Mouse (Mus musculus) neural tube, postnatal 0 days (tissue): ENCODE results near the gene Plekhg4. TPM values are rescaled to one million over a fixed set of nuclear protein-coding genes. Genes with fewer than 3 reads are reported as not detected.

ENCODE experiments used
- polyA plus RNA-seq: library from polyadenylated mRNA; unstranded; fragments of >200 nt; fragmentation: Nextera tagmentation; extraction: Ambion mirVana; gene quantifications from 2 replicates; pipeline ENCODE4 v1.2.1, GENCODE M21; 2015

Plekhg4 gene
- polyA plus RNA-seq: 1.3 and 2.0 TPM in 2 replicates

DNA sequence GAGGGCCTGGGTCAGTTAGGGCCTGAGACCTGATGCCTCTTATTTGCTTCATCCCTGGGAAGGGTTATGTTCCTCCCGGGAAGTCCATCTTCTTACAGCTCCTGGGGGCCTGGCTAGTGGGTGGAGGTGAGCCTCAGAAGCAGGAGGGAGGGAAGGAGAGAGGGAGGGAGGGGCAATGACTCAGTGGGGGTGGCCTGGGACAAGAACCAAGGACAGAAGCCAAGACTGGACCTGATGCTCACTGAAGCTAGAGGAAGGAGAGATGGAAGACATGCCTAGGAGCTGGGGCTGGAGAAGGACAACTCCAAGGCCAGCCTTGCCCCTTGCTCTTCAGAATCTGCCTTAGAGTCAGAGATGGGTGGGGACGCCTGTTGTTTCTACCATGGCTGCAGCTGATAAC lies at the start of gene Plekhg4:
Gene Plekhg4 (plus strand): TSS at position 243 of the 400 bp plus-strand sequence.

DNA sequence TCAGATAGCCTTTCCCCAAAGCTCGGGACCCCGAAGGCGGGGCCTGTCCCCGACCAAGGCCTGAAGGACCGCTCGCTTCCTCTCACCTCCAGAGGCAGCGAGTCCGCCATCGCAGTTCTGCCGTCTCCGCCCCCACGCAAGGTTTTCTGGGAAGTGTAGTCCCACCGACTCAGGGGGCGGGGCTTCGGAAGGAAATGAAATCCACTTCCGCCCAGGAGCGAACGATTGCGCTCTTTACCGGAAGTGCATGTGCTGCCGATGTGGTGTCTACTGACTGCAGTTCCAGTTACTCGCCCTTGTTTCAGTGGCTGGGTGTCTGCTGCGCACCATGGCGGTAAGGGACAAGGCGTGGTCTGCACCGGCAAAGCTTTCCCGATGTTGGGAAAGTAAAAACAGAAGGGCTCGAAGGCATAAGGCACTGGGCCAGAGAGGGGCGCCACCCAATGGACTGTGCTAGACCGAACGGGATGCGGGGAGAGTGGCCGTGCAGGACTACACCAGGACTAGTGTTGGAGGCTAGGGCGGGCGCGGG lies 46.9 kb upstream of the Plekhg4 start, which contains the start of the genes Lrrc29 and Tmem208:
Gene Lrrc29 (minus strand): TSS at position 138 of the 532 bp plus-strand sequence.
Gene Tmem208 (plus strand): TSS at position 214 of the 532 bp plus-strand sequence.

DNA sequence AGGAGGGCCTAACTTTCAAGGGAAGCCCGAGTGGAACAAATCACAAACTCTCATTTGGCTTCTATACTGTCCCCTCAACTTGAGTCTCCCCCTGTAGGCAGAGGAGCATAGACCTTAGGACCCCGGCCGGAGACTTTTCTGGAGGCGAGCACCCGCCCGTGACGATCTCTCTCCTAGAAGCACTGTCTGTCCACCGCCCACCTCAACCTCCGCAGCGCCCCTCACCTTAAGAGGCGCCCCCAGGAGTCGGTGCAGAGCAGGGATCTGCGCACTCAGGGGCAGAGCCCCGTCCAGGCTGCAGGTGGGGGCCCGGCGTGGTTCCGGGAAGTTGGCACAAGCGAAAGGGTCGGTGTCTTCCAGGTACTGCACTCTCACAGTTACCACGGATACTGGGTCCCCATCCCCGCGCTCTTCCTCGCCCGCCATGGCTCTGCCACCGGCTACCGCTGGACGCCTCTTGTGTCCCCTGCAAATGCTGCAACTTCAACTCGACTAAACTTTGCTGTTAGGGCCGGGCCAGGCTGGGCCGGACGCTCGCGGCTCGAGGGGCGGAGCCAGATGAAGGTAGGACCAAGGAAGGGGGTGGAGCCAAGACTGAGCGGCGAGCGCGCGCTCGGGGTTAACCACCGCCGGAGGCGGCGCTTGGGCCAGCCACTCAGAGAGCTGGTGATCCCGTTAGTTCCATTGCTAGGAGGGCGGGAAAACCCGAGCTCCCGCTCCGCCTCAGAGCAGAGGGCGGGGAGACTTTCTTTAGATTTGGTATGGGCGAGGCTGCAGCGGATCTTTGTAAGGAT lies 25.4 kb upstream of the Plekhg4 start, which contains the start of gene Fhod1:
Gene Fhod1 (minus strand): TSS at position 526 of the 794 bp plus-strand sequence.

DNA sequence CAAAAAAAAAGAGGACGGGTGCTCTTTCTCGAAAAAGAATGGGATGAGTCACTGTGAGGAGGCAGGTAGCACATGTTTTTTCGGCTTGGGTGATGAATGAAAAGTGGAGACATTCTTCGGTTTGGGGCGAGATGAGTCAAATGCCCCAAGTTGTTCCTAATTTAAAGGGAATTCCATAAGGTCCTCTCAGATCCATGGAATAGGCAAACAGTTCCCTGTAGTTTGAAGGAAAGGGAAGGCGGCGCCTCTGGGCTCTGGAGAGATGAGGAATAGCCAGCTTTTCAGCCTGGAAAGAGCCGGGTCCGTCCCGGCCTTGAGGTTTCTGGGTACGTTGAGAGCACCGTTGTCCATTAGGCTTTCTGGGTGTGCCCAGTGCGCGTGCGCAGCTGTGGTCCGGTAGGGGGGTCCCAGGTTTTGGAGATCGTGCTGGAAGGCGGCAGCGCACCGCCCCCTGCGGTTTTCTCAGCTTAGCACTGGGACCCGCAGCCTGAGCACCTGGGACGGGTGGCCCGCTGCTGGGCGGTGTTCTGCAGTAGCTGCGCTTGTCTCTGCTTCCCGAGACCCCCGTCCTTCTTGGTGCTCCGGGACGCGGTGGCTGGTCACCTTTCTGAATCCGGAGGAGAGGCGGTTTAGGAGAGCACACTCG lies 24.5 kb upstream of the Plekhg4 start, which contains the start of gene Slc9a5:
Gene Slc9a5 (plus strand): TSS at position 394 of the 646 bp plus-strand sequence.

DNA sequence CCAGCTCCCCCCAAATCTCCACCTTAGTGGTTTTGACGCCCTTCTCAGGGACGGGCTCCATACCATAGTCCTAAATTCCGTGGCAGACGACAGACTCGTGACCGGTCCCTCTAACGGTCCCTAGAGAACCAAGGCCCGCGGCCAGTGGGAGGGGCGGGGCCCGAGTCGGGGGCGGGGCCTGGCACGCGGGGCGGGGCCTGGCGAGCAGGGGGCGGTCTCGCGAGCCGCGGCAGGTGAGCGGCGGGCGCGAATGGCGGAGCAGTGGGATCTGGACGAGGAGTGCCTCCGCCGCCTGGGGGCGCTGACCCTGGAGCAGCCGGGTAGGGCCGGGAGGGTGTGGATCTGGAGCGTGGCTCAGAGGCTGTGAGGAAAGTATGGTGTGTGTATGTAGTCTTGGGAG lies 40.3 kb downstream of the Plekhg4 start, which contains the start of the genes Kctd19 and Lrrc36:
Gene Kctd19 (minus strand): TSS at position 112 of the 400 bp plus-strand sequence.
Gene Lrrc36 (plus strand): TSS at position 181 of the 400 bp plus-strand sequence.

Other genes with a start within 250 kb of the Plekhg4 start
- 0.14 and 0.15 TPM in 2 replicates for gene Ces4a, start 241.5 kb upstream of the Plekhg4 start, polyA plus RNA-seq
- gene Cbfb, start 202.6 kb upstream of the Plekhg4 start, polyA plus RNA-seq: 30.7 and 34.8 TPM in 2 replicates
- gene D230025D16Rik, start 148.1 kb upstream of the Plekhg4 start, polyA plus RNA-seq: 19.1 and 19.5 TPM in 2 replicates
- 13.8 and 15.8 TPM in 2 replicates for gene B3gnt9, start 118.1 kb upstream of the Plekhg4 start, polyA plus RNA-seq
- 13.8 and 16.2 TPM in 2 replicates for gene Tradd, start 108.7 kb upstream of the Plekhg4 start, polyA plus RNA-seq
- gene Fbxl8, start 108.6 kb upstream of the Plekhg4 start, polyA plus RNA-seq: 1.9 and 2.9 TPM in 2 replicates
- 1.2 and 1.9 TPM in 2 replicates for gene Hsf4, start 103.5 kb upstream of the Plekhg4 start, polyA plus RNA-seq
- gene Nol3, start 97.1 kb upstream of the Plekhg4 start, polyA plus RNA-seq: 9.1 and 9.4 TPM in 2 replicates
- 53.4 and 66.4 TPM in 2 replicates for gene 4931428F04Rik, start 83.4 kb upstream of the Plekhg4 start, polyA plus RNA-seq
- 6.0 and 8.7 TPM in 2 replicates for gene Exoc3l, start 77.2 kb upstream of the Plekhg4 start, polyA plus RNA-seq
- 29.8 and 32.5 TPM in 2 replicates for gene E2f4, start 75.6 kb upstream of the Plekhg4 start, polyA plus RNA-seq
- gene Elmo3, start 67.7 kb upstream of the Plekhg4 start, polyA plus RNA-seq: 0.76 and 1.2 TPM in 2 replicates
- 1.1 and 1.2 TPM in 2 replicates for gene Lrrc29, start 47.0 kb upstream of the Plekhg4 start, polyA plus RNA-seq
- gene Tmem208, start 46.9 kb upstream of the Plekhg4 start, polyA plus RNA-seq: 162 and 168 TPM in 2 replicates
- gene Fhod1, start 25.3 kb upstream of the Plekhg4 start, polyA plus RNA-seq: 0.65 and 1.3 TPM in 2 replicates
- 10.0 and 13.8 TPM in 2 replicates for gene Slc9a5, start 24.4 kb upstream of the Plekhg4 start, polyA plus RNA-seq
- gene Kctd19, start 40.2 kb downstream of the Plekhg4 start, polyA plus RNA-seq: not detected in 2 replicates
- 0.53 and 0.54 TPM in 2 replicates for gene Lrrc36, start 40.3 kb downstream of the Plekhg4 start, polyA plus RNA-seq
- gene Tppp3, start 98.3 kb downstream of the Plekhg4 start, polyA plus RNA-seq: 263 and 304 TPM in 2 replicates
- gene Zdhhc1, start 123.6 kb downstream of the Plekhg4 start, polyA plus RNA-seq: 33.4 and 36.8 TPM in 2 replicates
- 0.45 and 0.53 TPM in 2 replicates for gene Hsd11b2, start 145.5 kb downstream of the Plekhg4 start, polyA plus RNA-seq
- gene Atp6v0d1, start 192.8 kb downstream of the Plekhg4 start, polyA plus RNA-seq: 272 and 303 TPM in 2 replicates
- 29.7 and 37.3 TPM in 2 replicates for gene Ripor1, start 232.0 kb downstream of the Plekhg4 start, polyA plus RNA-seq